In genomic region chr6:42197710-42198109, GRCm38 (mm10) we compare ENCODE assay signal across 10 mouse cellular contexts. TPM values are rescaled to one million over a fixed set of nuclear protein-coding genes. Genes with fewer than 3 reads are reported as not detected.
DNase-seq lines count a peak whose midpoint lies in the region; ATAC-seq and TF ChIP-seq lines count a peak whose summit lies in the region.
"Had no signal": no experiment of that assay in that cellular context is flagged by ENCODE, and none has a peak within 500 bp of the region (broad histone marks: within the 10 kb centered on the region; RNA-seq: fewer than 3 reads in every experiment).

No protein-coding gene starts in this region.

- no peaks in the 10 kb centered on the region for H3K27me3 ChIP-seq in kidney, postnatal 0 days (ENCODE audit: insufficient read depth, low read length)

- no peak overlapping the region for H3K4me2 ChIP-seq in kidney, postnatal 0 days (ENCODE audit: low read length)

- TF ChIP-seq CTCF in kidney, postnatal 0 days (IDR thresholded peaks at IDR 0.05; ENCODE audit: low read depth) = peak; percentile 67

- no peaks in the 10 kb centered on the region for H3K9me3 ChIP-seq in kidney, postnatal 0 days (replicated peaks; ENCODE audit: low read length)

- H3K36me3 ChIP-seq in kidney, postnatal 0 days (ENCODE audit: insufficient read depth, low read length) = no peaks in the 10 kb centered on the region

- no peak for ATAC-seq in kidney, postnatal 0 days (replicated peaks; ENCODE audit: low FRiP score, low read depth)
- ATAC-seq in monocyte, adult 5-6 weeks (replicated peaks; ENCODE audit: insufficient number of reproducible peaks, low FRiP score, low TSS enrichment, poor library complexity, severe bottlenecking) = no peak

- no peak overlapping the region for H3K9ac ChIP-seq in kidney, postnatal 0 days (ENCODE audit: low read depth, low read length)

- WGBS in kidney, postnatal 0 days = 25% methylated on average over 3 of the region's 3 CpGs

- peak; percentile 67 for DNase-seq in kidney, postnatal 0 days (ENCODE audit: low spot score)
- DNase-seq in kidney, adult 18-20 months = no peak
- peak; percentile 34 to 50 for DNase-seq in right cerebral cortex, adult 2 months (ENCODE audit: low spot score in 2 of 2)
- no peak for DNase-seq in right cerebral cortex, postnatal 14 days
- DNase-seq in brain, embryonic 18.5 days (ENCODE audit: low read depth, low spot score) = peak; percentile 42
- peak; percentile 5 for DNase-seq in retina, postnatal 1 day

- no peak overlapping the region for H3K4me3 ChIP-seq in kidney, postnatal 0 days (replicated peaks; ENCODE audit: low read depth, low read length)

- no peak overlapping the region for H3K27ac ChIP-seq in kidney, postnatal 0 days

- no peaks in the 10 kb centered on the region for H3K4me1 ChIP-seq in kidney, postnatal 0 days (replicated peaks; ENCODE audit: insufficient read depth, low read length)

RNA-seq across cellular contexts. Expression of gene Tas2r144, which starts 17.4 kb away (rescaled TPM):
- not detected in 2 replicates for polyA plus RNA-seq in kidney, postnatal 0 days (2015; fragmentation: Nextera tagmentation; extraction: Ambion mirVana)
- not detected in 3 replicates for total RNA-seq in monocyte, adult 5-6 weeks (2017)
- total RNA-seq: adrenal gland, postnatal 4 days; megakaryocyte progenitor cell, adult 5-6 weeks had no signal
- polyA plus RNA-seq: small intestine, adult 2 months had no signal

RNA-seq across cellular contexts. Expression of gene Gstk1, which starts 48.0 kb away (rescaled TPM):
- 37.8 and 39.3 TPM in 2 replicates for polyA plus RNA-seq in kidney, postnatal 0 days (2015; fragmentation: Nextera tagmentation; extraction: Ambion mirVana)
- total RNA-seq in monocyte, adult 5-6 weeks (2017) = 5.0 to 6.2 TPM (median 6.1 TPM) in 3 replicates

RNA-seq across cellular contexts. Expression of gene Tas2r139, which starts 57.0 kb away (rescaled TPM):
- polyA plus RNA-seq in kidney, postnatal 0 days (2015; fragmentation: Nextera tagmentation; extraction: Ambion mirVana) = not detected in 2 replicates
- not detected in 3 replicates for total RNA-seq in monocyte, adult 5-6 weeks (2017)
- total RNA-seq: adrenal gland, postnatal 4 days; megakaryocyte progenitor cell, adult 5-6 weeks had no signal
- polyA plus RNA-seq: small intestine, adult 2 months had no signal

Comparison
In these comparisons a context has a peak if more than half of its experiments do, and no peak if none do; other contexts are left out.
1. DNase-seq: peak in kidney, postnatal 0 days (single experiment), right cerebral cortex, adult 2 months (2 of 2), brain, embryonic 18.5 days (single experiment) and retina, postnatal 1 day (single experiment); none in kidney, adult 18-20 months (single experiment) and right cerebral cortex, postnatal 14 days (single experiment).